Mouse (Mus musculus): Measurements from ENCODE around the gene Mthfsl. TPM values are rescaled to one million over a fixed set of nuclear protein-coding genes. Genes with fewer than 3 reads are reported as not detected.
"Not testable (repeated sequence)": the region's sequence is repeated elsewhere in the genome, so short reads cannot be mapped to it uniquely, and the experiment has no call there.

Gene Mthfsl
- polyA plus RNA-seq, 1 experiment from 2014 or later = 42.9 TPM

DNA sequence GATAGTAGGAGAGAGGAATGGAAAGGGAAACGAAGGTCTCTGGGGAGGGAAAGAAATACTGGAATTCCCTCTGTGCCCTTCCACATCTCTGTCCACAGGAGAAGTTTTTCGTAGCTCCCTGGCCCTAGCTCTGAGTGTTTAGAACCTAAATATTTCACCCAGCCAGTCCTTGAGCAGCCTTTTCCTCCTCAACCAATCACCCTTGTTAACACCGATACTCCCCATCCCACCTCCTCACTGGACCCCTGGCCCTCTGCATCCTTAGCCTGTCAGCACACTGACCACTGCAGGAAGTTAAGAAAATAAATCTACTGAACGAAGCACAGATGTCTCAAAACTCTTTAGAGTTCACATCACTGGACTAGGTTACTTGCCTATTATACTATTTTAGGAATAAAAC, 13.4 kb downstream of the Mthfsl start:
- H3K27me3 ChIP-seq (ENCODE audit: control insufficient read depth, insufficient read depth, low read depth, low read length) = no peaks in the 10 kb centered on the region
- H3K27ac ChIP-seq (ENCODE audit: low read length) = no peak overlapping the region
- H3K4me2 ChIP-seq (ENCODE audit: low read depth, low read length) = no peak overlapping the region
- no peaks in the 10 kb centered on the region for H3K4me1 ChIP-seq (replicated peaks; ENCODE audit: control insufficient read depth, insufficient read depth, low read length)
- H3K4me3 ChIP-seq (ENCODE audit: low read length) = no peak overlapping the region
- H3K9ac ChIP-seq (ENCODE audit: low read length) = no peak overlapping the region
- H3K9me3 ChIP-seq (ENCODE audit: control insufficient read depth, low read length) = no peaks in the 10 kb centered on the region
- no peaks in the 10 kb centered on the region for H3K36me3 ChIP-seq (ENCODE audit: control insufficient read depth, insufficient read depth, low read length)
- no peak for ATAC-seq (ENCODE audit: low read depth)
- WGBS = 62% methylated on average over 4 of the region's 4 CpGs

GRCm38 (mm10) chr9:88705157-88705556, 14.9 kb downstream of the Mthfsl start:
- not testable (repeated sequence) for H3K9ac ChIP-seq (ENCODE audit: low read length); H3K27me3 ChIP-seq (ENCODE audit: control insufficient read depth, insufficient read depth, low read depth, low read length); H3K36me3 ChIP-seq (ENCODE audit: control insufficient read depth, insufficient read depth, low read length); H3K27ac ChIP-seq (ENCODE audit: low read length); ATAC-seq (ENCODE audit: low read depth); H3K9me3 ChIP-seq (ENCODE audit: control insufficient read depth, low read length); H3K4me1 ChIP-seq (replicated peaks; ENCODE audit: control insufficient read depth, insufficient read depth, low read length); H3K4me2 ChIP-seq (ENCODE audit: low read depth, low read length); H3K4me3 ChIP-seq (ENCODE audit: low read length)
- WGBS = 77% methylated on average over 8 of the region's 8 CpGs

GRCm38 (mm10) chr9:88698746-88699145, 21.4 kb downstream of the Mthfsl start:
- not testable (repeated sequence) for H3K27me3 ChIP-seq (ENCODE audit: control insufficient read depth, insufficient read depth, low read depth, low read length); H3K9me3 ChIP-seq (ENCODE audit: control insufficient read depth, low read length); ATAC-seq (ENCODE audit: low read depth); H3K4me3 ChIP-seq (ENCODE audit: low read length); H3K4me2 ChIP-seq (ENCODE audit: low read depth, low read length); H3K27ac ChIP-seq (ENCODE audit: low read length); H3K36me3 ChIP-seq (ENCODE audit: control insufficient read depth, insufficient read depth, low read length); H3K9ac ChIP-seq (ENCODE audit: low read length); H3K4me1 ChIP-seq (replicated peaks; ENCODE audit: control insufficient read depth, insufficient read depth, low read length)
- no CpG with 5 or more reads among the region's 2 CpGs for WGBS

DNA sequence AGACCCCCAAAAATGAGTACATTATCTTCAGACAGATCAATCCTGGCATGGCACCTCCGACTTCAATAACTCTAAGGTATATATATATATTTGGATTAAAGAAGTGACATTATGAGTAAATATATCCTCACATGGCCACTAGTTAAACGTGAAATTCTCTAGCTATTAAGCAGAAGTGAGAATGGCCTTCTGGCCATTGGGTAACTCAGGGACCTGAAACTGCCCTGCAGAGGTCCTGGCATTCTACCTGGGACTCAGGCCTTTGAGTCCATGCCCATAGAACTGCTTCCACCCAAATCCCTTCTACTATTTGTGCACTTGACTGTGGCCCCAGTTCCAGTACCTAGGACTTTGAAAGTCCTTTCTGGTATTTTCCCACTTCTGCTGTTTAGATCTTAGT, 28.8 kb downstream of the Mthfsl start:
- H3K36me3 ChIP-seq (ENCODE audit: control insufficient read depth, insufficient read depth, low read length); H3K4me3 ChIP-seq (ENCODE audit: low read length); H3K9ac ChIP-seq (ENCODE audit: low read length); H3K4me1 ChIP-seq (replicated peaks; ENCODE audit: control insufficient read depth, insufficient read depth, low read length); ATAC-seq (ENCODE audit: low read depth); H3K27ac ChIP-seq (ENCODE audit: low read length); H3K9me3 ChIP-seq (ENCODE audit: control insufficient read depth, low read length); H3K4me2 ChIP-seq (ENCODE audit: low read depth, low read length); H3K27me3 ChIP-seq (ENCODE audit: control insufficient read depth, insufficient read depth, low read depth, low read length): not testable (repeated sequence)
- WGBS = 72% methylated on average over 2 of the region's 2 CpGs

- H3K27me3 ChIP-seq (ENCODE audit: control insufficient read depth, insufficient read depth, low read depth, low read length); H3K4me3 ChIP-seq (ENCODE audit: low read length); H3K9me3 ChIP-seq (ENCODE audit: control insufficient read depth, low read length); H3K4me1 ChIP-seq (replicated peaks; ENCODE audit: control insufficient read depth, insufficient read depth, low read length); H3K36me3 ChIP-seq (ENCODE audit: control insufficient read depth, insufficient read depth, low read length); H3K4me2 ChIP-seq (ENCODE audit: low read depth, low read length); H3K9ac ChIP-seq (ENCODE audit: low read length); ATAC-seq (ENCODE audit: low read depth); H3K27ac ChIP-seq (ENCODE audit: low read length): not testable (repeated sequence)
- 83% methylated on average over 1 of the region's 3 CpGs for WGBS
Observed at GRCm38 (mm10) chr9:88689451-88689850, 30.6 kb downstream of the Mthfsl start.

GRCm38 (mm10) chr9:88686719-88687118, 33.4 kb downstream of the Mthfsl start:
- 77% methylated on average over 1 of the region's 1 CpGs for WGBS
- not testable (repeated sequence) for ATAC-seq (ENCODE audit: low read depth)

GRCm38 (mm10) chr9:88658341-88658740, 61.8 kb downstream of the Mthfsl start:
- not testable (repeated sequence) for H3K27ac ChIP-seq (ENCODE audit: low read length); H3K4me1 ChIP-seq (replicated peaks; ENCODE audit: control insufficient read depth, insufficient read depth, low read length); H3K36me3 ChIP-seq (ENCODE audit: control insufficient read depth, insufficient read depth, low read length); H3K9ac ChIP-seq (ENCODE audit: low read length); ATAC-seq (ENCODE audit: low read depth); H3K4me2 ChIP-seq (ENCODE audit: low read depth, low read length); H3K27me3 ChIP-seq (ENCODE audit: control insufficient read depth, insufficient read depth, low read depth, low read length); H3K9me3 ChIP-seq (ENCODE audit: control insufficient read depth, low read length); H3K4me3 ChIP-seq (ENCODE audit: low read length)

More at GRCm38 (mm10) chr9:88686719-88687118, 33.4 kb downstream of the Mthfsl start:
- H3K9ac ChIP-seq (ENCODE audit: low read length); H3K27ac ChIP-seq (ENCODE audit: low read length); H3K9me3 ChIP-seq (ENCODE audit: control insufficient read depth, low read length); H3K27me3 ChIP-seq (ENCODE audit: control insufficient read depth, insufficient read depth, low read depth, low read length); H3K4me1 ChIP-seq (replicated peaks; ENCODE audit: control insufficient read depth, insufficient read depth, low read length); H3K36me3 ChIP-seq (ENCODE audit: control insufficient read depth, insufficient read depth, low read length); H3K4me3 ChIP-seq (ENCODE audit: low read length); H3K4me2 ChIP-seq (ENCODE audit: low read depth, low read length): not testable (repeated sequence)

- H3K36me3 ChIP-seq (ENCODE audit: control insufficient read depth, insufficient read depth, low read length); H3K9ac ChIP-seq (ENCODE audit: low read length); H3K4me3 ChIP-seq (ENCODE audit: low read length); H3K27ac ChIP-seq (ENCODE audit: low read length); H3K9me3 ChIP-seq (ENCODE audit: control insufficient read depth, low read length); H3K27me3 ChIP-seq (ENCODE audit: control insufficient read depth, insufficient read depth, low read depth, low read length); H3K4me2 ChIP-seq (ENCODE audit: low read depth, low read length); H3K4me1 ChIP-seq (replicated peaks; ENCODE audit: control insufficient read depth, insufficient read depth, low read length); ATAC-seq (ENCODE audit: low read depth): not testable (repeated sequence)
- WGBS = 98% methylated on average over 11 of the region's 15 CpGs
Observed at GRCm38 (mm10) chr9:88650742-88651141, 69.4 kb downstream of the Mthfsl start.
